Comparison of ENCODE assay signal across 8 mouse cellular contexts in the genomic region with DNA sequence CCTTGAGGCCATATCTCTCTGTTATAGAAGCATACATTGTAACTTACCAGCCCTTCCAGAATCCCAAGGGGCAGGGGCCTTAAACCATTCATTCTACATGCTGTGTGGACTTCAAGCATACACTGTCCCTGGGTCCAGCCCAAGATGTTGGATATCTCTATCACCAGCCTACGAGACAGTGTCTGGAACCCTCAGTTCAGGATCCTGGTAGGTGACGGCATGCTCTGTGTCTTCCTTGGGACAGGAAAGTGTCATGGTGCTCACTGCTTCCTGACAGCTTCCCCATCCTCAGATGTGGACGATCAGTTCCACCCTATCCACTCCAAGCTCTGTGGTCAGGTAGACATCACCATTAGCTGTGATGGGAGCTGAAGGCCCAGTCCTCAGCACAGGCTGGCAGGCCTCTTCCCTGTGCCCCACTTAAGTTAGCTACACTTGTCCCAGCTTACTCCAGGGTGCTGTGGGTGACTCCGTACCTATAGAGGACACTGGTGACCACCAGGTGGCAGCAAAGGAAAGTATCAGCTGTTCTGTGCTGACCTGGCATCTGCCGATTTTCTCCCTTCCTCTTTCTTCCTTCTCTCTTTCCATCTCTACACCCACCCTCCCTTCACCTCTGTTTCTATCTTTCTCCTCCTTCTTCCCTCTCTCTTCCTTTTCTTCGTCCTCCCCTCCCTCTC. TPM values are rescaled to one million over a fixed set of nuclear protein-coding genes. Genes with fewer than 3 reads are reported as not detected.
A peak's percentile ranks its signal among the peaks of the same experiment; 100 is the strongest.
DNase-seq lines count a peak whose midpoint lies in the region; ATAC-seq and TF ChIP-seq lines count a peak whose summit lies in the region.

No protein-coding gene starts in this region.

- no peak overlapping the region for H3K27ac ChIP-seq in heart, embryonic 14.5 days (replicated peaks in 1 of 2; ENCODE audit: control insufficient read depth in 1 of 2, insufficient read depth in 1 of 2, low read depth in 2 of 2, low read length in 2 of 2)
- H3K27ac ChIP-seq in liver, embryonic 11.5 days (ENCODE audit: low read depth, low read length), result no peak overlapping the region
- no peak overlapping the region for H3K27ac ChIP-seq in neural tube, embryonic 11.5 days (ENCODE audit: low read depth, low read length)

- peak; percentile 88 for TF ChIP-seq CTCF in brain, embryonic 14.5 days (IDR thresholded peaks at IDR 0.05; ENCODE audit: borderline replicate concordance, extremely low read depth, insufficient read depth, insufficient read length)

- peak; percentile 54; the same call in 1 of the 2 replicates for ATAC-seq in heart, embryonic 14.5 days (ENCODE audit: insufficient number of reproducible peaks, insufficient read depth, low FRiP score, low read depth)
- peak; percentile 80 for ATAC-seq in liver, embryonic 11.5 days (replicated peaks; ENCODE audit: low FRiP score)
- peak; percentile 69; the same call in 1 of the 2 replicates for ATAC-seq in neural tube, embryonic 11.5 days (ENCODE audit: insufficient read depth, low FRiP score, low TSS enrichment)

- no peak overlapping the region for H3K4me3 ChIP-seq in heart, embryonic 14.5 days (ENCODE audit: control insufficient read depth in 1 of 2, insufficient read depth in 1 of 2, low read depth in 1 of 2, low read length in 2 of 2)
- H3K4me3 ChIP-seq in liver, embryonic 11.5 days (ENCODE audit: low read depth, low read length), result no peak overlapping the region
- no peak overlapping the region for H3K4me3 ChIP-seq in neural tube, embryonic 11.5 days (ENCODE audit: low read depth, low read length)

- H3K27me3 ChIP-seq in heart, embryonic 14.5 days (ENCODE audit: control insufficient read depth, insufficient read depth, low read length), result peaks cover 5% of the 10 kb centered on the region; the same call in 1 of the 2 replicates
- no peaks in the 10 kb centered on the region for H3K27me3 ChIP-seq in liver, embryonic 11.5 days (replicated peaks; ENCODE audit: control insufficient read depth, insufficient read depth, low read length)
- H3K27me3 ChIP-seq in neural tube, embryonic 11.5 days (ENCODE audit: control insufficient read depth, insufficient read depth, low read length), result no peaks in the 10 kb centered on the region

- no peaks in the 10 kb centered on the region for H3K9me3 ChIP-seq in heart, embryonic 14.5 days (ENCODE audit: control insufficient read depth, low read length)
- H3K9me3 ChIP-seq in liver, embryonic 11.5 days (ENCODE audit: control insufficient read depth, low read length), result no peaks in the 10 kb centered on the region
- no peaks in the 10 kb centered on the region for H3K9me3 ChIP-seq in neural tube, embryonic 11.5 days (ENCODE audit: control insufficient read depth, low read length)

- 31% methylated on average over 6 of the region's 6 CpGs for WGBS in heart, embryonic 14.5 days
- 25% methylated on average over 6 of the region's 6 CpGs for WGBS in liver, embryonic 11.5 days
- WGBS in neural tube, embryonic 11.5 days, result 33% methylated on average over 6 of the region's 6 CpGs

- H3K4me2 ChIP-seq in heart, embryonic 14.5 days (ENCODE audit: low read length), result no peak overlapping the region
- H3K4me2 ChIP-seq in liver, embryonic 11.5 days, result no peak overlapping the region
- H3K4me2 ChIP-seq in neural tube, embryonic 11.5 days (ENCODE audit: low read depth), result no peak overlapping the region

- peak; percentile 21 to 39 for DNase-seq in CD8-positive naive resting alpha-beta T cell, adult 2 months (ENCODE audit: low read depth in 2 of 2, low spot score in 2 of 2)
- peak; percentile 85 for DNase-seq in brain, embryonic 14.5 days (ENCODE audit: low read depth)
- peak; percentile 30 for DNase-seq in fibroblast of lung, adult 2 months (ENCODE audit: low read depth)
- peak; percentile 82 for DNase-seq in kidney, postnatal 14 days
- DNase-seq in liver, embryonic 11.5 days (ENCODE audit: low spot score), result peak; percentile 53
- peak; percentile 76 for DNase-seq in neural tube, embryonic 11.5 days (ENCODE audit: low spot score)
- DNase-seq in testis, postnatal 14 days (ENCODE audit: low spot score), result peak; percentile 33

- TF ChIP-seq POLR2A in brain, embryonic 14.5 days (IDR thresholded peaks at IDR 0.05; ENCODE audit: borderline replicate concordance, extremely low read depth, insufficient read depth, insufficient read length, poor library complexity, severe bottlenecking), result no peak

- peaks cover 0 to 2% of the 10 kb centered on the region in 2 experiments; a peak in 1 of 4 replicates for H3K4me1 ChIP-seq in heart, embryonic 14.5 days (ENCODE audit: control insufficient read depth in 2 of 2, insufficient read depth in 2 of 2, low read length in 2 of 2)
- no peaks in the 10 kb centered on the region; the same call in 1 of the 2 replicates for H3K4me1 ChIP-seq in liver, embryonic 11.5 days (replicated peaks; ENCODE audit: control insufficient read depth, insufficient read depth, low read length)
- H3K4me1 ChIP-seq in neural tube, embryonic 11.5 days (ENCODE audit: control insufficient read depth, insufficient read depth, low read length), result no peaks in the 10 kb centered on the region

- H3K36me3 ChIP-seq in heart, embryonic 14.5 days (ENCODE audit: control insufficient read depth, insufficient read depth, low read length), result no peaks in the 10 kb centered on the region
- H3K36me3 ChIP-seq in liver, embryonic 11.5 days (ENCODE audit: control insufficient read depth, insufficient read depth, low read length), result no peaks in the 10 kb centered on the region
- H3K36me3 ChIP-seq in neural tube, embryonic 11.5 days (ENCODE audit: control insufficient read depth, insufficient read depth, low read length), result no peaks in the 10 kb centered on the region

- H3K9ac ChIP-seq in heart, embryonic 14.5 days (ENCODE audit: low read length), result no peak overlapping the region
- no peak overlapping the region for H3K9ac ChIP-seq in liver, embryonic 11.5 days (ENCODE audit: low read depth, low read length)
- no peak overlapping the region; the same call in 1 of the 2 replicates for H3K9ac ChIP-seq in neural tube, embryonic 11.5 days (ENCODE audit: low read length)

RNA-seq across cellular contexts. Expression of gene Cfap46, which starts 19.7 kb away (rescaled TPM):
- polyA plus RNA-seq in brain, embryonic 14.5 days (2012; rRNA removed), result 3.4 and 4.6 TPM in 2 replicates
- polyA plus RNA-seq in heart, embryonic 14.5 days (2014; fragmentation: Nextera tagmentation; extraction: Ambion mirVana), result not detected in 2 replicates
- not detected in 2 replicates for polyA plus RNA-seq in liver, embryonic 11.5 days (2014; fragmentation: Nextera tagmentation; extraction: Ambion mirVana)
- polyA plus RNA-seq in neural tube, embryonic 11.5 days (2014; fragmentation: Nextera tagmentation; extraction: Ambion mirVana), result 0.50 and 0.73 TPM in 2 replicates

Comparison
In these comparisons a context has a peak if more than half of its experiments do, and no peak if none do; other contexts are left out.
1. DNase-seq: peak in every context shown above with its lines; median percentile 85 in brain, embryonic 14.5 days; 82 in kidney, postnatal 14 days; 76 in neural tube, embryonic 11.5 days; 53 in liver, embryonic 11.5 days; 33 in testis, postnatal 14 days; 30 in CD8-positive naive resting alpha-beta T cell, adult 2 months; 30 in fibroblast of lung, adult 2 months.